Mouse (Mus musculus) heart, embryonic 12.5 days (tissue): Measurements from ENCODE around the gene Tmem163. TPM values are rescaled to one million over a fixed set of nuclear protein-coding genes. Genes with fewer than 3 reads are reported as not detected.

Experiments
- polyA plus RNA-seq: library from polyadenylated mRNA; unstranded; fragments of >200 nt; fragmentation: Nextera tagmentation; extraction: Ambion mirVana; gene quantifications from 2 replicates; pipeline ENCODE4 v1.2.1, GENCODE M21; 2016

Tmem163 gene
- polyA plus RNA-seq, 1 experiment from 2014 or later: 35.0 TPM

Other genes with a start within 250 kb of the Tmem163 start
- 0.18 and 0.42 TPM in 2 replicates for gene Acmsd, start 49.9 kb upstream of the Tmem163 start, polyA plus RNA-seq
- gene Ccnt2, start 94.6 kb upstream of the Tmem163 start, polyA plus RNA-seq: 65.4 and 70.9 TPM in 2 replicates
- gene Map3k19, start 175.5 kb upstream of the Tmem163 start, polyA plus RNA-seq: not detected in 2 replicates
- gene Rab3gap1, start 189.2 kb upstream of the Tmem163 start, polyA plus RNA-seq: 28.4 and 28.7 TPM in 2 replicates